Mouse (Mus musculus) heart, postnatal 36 days (tissue): ENCODE data around the gene Mlycd. TPM values are rescaled to one million over a fixed set of nuclear protein-coding genes. Genes with fewer than 3 reads are reported as not detected.

Experiments
- DNase-seq, 2 experiments: peaks; one replicate each; pipeline ENCODE4 v3.0.0; 2021 to 2022
- intact Hi-C: fragments of 180-260 bp; cut with DNase I; formaldehyde crosslinking; loops from one replicate; pipeline ENCODE4 v1.15.1; 2025
- total RNA-seq, 2 experiments: library from RNA; stranded (reverse); gene quantifications; 2 replicates each; pipeline ENCODE4 v1.2.3; 2021

Mlycd gene
- total RNA-seq, 2 experiments from 2014 or later: 124 to 152 TPM

DNA sequence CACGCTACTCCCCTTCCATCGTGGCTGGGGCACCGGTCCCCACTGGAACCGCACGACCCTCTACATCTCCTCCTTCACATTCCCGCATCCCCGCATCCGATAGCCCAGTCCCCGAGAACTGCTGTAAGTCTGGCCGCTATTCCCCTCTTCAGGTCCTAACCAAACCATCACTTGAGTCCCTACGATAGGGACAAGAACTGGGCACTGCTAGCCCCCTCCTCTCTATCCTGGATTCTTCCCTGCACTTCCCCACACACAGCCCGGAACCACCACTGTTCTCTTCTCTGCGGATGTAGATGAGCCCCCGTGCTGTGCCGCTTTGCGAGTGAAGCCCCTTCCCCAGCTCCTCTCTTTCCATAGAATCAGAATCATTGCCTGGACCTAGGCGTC is 53.1 kb downstream of the Mlycd start:
- intact Hi-C loops: loop anchor here (5.0 kb wide), 1 partner anchor 230 kb away; no protein-coding TSS in a partner anchor
- DNase-seq: no peak

DNA sequence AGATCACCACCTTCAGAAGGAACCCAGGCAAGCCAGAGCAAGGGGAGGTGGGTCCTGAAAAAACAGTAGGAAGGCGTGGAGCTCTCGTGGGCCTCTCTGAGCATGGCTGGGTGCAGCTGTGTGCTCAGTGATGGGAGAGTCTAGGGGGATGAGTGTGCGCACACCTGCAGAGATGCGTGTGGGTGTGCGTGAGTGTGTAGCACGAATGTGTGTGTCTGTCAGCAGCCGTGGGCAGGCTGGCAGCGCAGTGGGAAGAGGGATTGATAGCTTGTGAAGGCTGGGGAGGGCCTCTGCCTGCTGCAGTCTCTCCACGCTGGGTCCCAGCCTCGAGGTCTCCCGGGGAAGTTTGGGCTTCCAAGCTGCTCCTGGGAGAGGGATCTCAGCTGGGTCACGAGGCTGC is 54.9 kb downstream of the Mlycd start:
- intact Hi-C loops: loop anchor here (5.0 kb wide), 1 partner anchor 228 kb away; no protein-coding TSS in a partner anchor

DNA sequence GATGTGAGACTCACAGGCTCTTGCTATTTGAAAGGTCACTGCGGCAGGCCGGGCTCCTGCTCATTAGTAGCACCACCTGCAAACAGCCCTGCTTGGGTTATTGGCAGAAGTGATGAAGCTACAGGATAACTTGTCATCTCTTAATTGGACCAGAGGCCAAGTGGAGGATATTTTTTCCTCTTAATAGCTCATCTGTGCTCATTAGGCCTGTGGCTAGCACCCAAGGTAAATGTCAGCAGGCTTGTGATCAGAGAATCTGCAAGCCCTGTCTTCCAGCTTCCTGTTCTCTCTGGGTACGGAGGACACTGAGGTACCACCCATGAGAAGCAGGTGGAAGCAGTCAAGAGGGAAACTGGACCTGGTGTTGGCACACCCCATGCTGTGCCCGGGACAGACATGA is 56.5 kb downstream of the Mlycd start:
- no peak for DNase-seq

More for the DNA sequence above, 54.9 kb downstream of the Mlycd start:
- no peak for DNase-seq

DNA sequence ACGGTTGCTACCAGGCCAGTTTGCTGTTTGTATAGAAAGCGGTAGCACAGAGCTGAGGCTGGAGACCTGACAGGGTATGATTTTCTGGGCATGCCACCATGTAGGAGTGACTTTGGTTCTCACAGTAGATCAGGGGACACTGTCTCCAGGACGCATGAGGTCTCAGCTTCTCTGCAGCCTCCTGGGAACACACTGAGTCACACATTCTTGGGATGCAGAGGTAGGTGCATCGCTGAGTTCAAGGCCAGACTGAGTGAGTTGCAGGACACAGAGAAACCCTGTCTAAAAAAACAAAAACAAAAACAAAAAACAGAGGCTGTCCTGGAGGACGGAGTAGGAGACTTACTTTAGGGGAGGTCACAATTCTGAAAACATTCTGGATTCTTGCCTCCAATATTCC is 58.2 kb downstream of the Mlycd start:
- DNase-seq: no peak
- intact Hi-C loops: no loop called here

More for the DNA sequence above, 56.5 kb downstream of the Mlycd start:
- intact Hi-C loops: no loop called here

DNA sequence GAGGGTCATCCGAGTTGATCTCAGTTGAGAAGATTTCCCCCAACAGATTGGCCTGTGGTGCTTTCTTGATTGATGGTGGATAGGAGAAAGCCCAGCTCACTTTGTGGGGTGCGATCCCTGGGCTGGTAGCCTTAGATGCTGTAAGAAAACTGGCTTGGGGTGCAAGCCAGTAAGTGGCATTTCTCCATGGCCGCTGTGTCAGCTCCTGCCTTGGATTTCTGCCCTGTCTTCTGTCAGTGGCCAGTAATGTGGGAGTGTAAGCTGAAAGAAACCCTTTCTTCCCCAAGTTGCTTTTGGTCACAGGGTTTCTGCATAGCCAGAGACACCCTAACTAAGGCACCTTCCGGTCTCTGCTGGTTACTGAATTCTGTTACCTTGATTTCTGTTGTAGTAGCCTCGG is 61.4 kb downstream of the Mlycd start:
- intact Hi-C loops: no loop called here
- DNase-seq: no peak

DNA sequence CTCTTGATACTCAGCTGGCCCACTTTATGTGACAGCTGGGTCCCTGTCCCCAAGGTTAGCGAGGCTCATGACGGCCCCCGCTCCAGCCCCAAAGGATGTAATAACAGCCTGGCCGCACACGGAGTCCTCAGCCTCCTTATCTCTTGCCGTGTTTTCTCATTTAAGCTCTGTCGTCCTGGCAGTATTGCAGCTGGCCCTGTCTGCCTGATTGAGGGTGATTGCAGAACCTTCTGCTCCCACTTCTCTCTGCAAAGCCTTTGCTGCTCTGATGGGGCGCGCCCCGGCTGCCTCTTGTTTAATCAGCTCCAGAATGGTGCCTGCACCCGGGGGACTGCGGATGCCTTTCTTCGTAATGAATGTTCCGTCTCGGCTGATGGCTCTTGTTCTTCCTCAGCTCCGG is 65.0 kb downstream of the Mlycd start:
- DNase-seq: peak in 1 of 2 experiments; percentile 31
- intact Hi-C loops: no loop called here

Other genes starting within 250 kb of the Mlycd start
- gene Hsbp1, start 50.4 kb upstream of the Mlycd start, total RNA-seq: 100 to 1,000 TPM; 151 to 152 TPM
- 1 to 10 TPM; 4.6 to 7.4 TPM for gene Osgin1, start 39.2 kb downstream of the Mlycd start, total RNA-seq
- not detected for gene Necab2, start 51.8 kb downstream of the Mlycd start, total RNA-seq
- not detected for gene Slc38a8, start 106.8 kb downstream of the Mlycd start, total RNA-seq
- 10 to 100 TPM; 39.7 to 41.3 TPM for gene Mbtps1, start 163.9 kb downstream of the Mlycd start, total RNA-seq
- gene Hsdl1, start 180.3 kb downstream of the Mlycd start, total RNA-seq: 10 to 100 TPM; 19.1 to 21.1 TPM
- gene Dnaaf1, start 180.4 kb downstream of the Mlycd start, total RNA-seq: not detected
- gene Taf1c, start 210.3 kb downstream of the Mlycd start, total RNA-seq: 1 to 10 TPM; 3.6 to 3.8 TPM
- gene Adad2, start 217.9 kb downstream of the Mlycd start, total RNA-seq: not detected
- under 1 TPM; 0.11 to 0.22 TPM for gene Kcng4, start 240.8 kb downstream of the Mlycd start, total RNA-seq